Mouse (Mus musculus) forebrain, postnatal 0 days (tissue): ENCODE data around the gene Slc9a3r2. TPM values are rescaled to one million over a fixed set of nuclear protein-coding genes. Genes with fewer than 3 reads are reported as not detected.

Experiments used
- ATAC-seq: fragments of 200-750 bp; cut with Nextera tagmentation; 2 replicates; pipeline ENCODE4 v1.8.0; 2017; ENCODE audit warnings: mild to moderate bottlenecking, moderate library complexity
- DNase-seq: peaks from one replicate; pipeline ENCODE4 v3.0.0-alpha.2; 2015
- H3K27ac ChIP-seq: fragments of 300-500 bp; sonication (generic); 2 replicates; pipeline ENCODE4 v1.5.1; 2014; ENCODE audit warnings: low read depth, mild to moderate bottlenecking, antibody characterized with exemption, low read length, moderate library complexity, mixed read lengths
- H3K27me3 ChIP-seq: fragments of 300-500 bp; sonication (generic); 2 replicates; pipeline ENCODE4 v1.6.1; 2014; ENCODE audit warnings: mild to moderate bottlenecking, low read length, mixed read lengths; ENCODE audit not compliant: insufficient read depth
- H3K36me3 ChIP-seq: fragments of 300-500 bp; sonication (generic); 2 replicates; pipeline ENCODE4 v1.6.1; 2014; ENCODE audit warnings: mild to moderate bottlenecking, moderate library complexity; ENCODE audit not compliant: insufficient read depth
- H3K4me1 ChIP-seq: fragments of 300-500 bp; sonication (generic); 2 replicates; pipeline ENCODE4 v1.6.1; 2014; ENCODE audit warnings: antibody characterized with exemption; ENCODE audit not compliant: insufficient read depth
- H3K4me2 ChIP-seq: fragments of 300-500 bp; sonication (generic); 2 replicates; pipeline ENCODE4 v1.6.1; 2014; ENCODE audit warnings: low read depth, mild to moderate bottlenecking, moderate library complexity
- H3K4me3 ChIP-seq: fragments of 300-500 bp; sonication (generic); 2 replicates; pipeline ENCODE4 v1.5.1; 2014; ENCODE audit warnings: low read depth, low read length, mixed read lengths
- H3K9ac ChIP-seq: fragments of 300-500 bp; sonication (generic); 2 replicates; pipeline ENCODE4 v1.6.1; 2014; ENCODE audit warnings: mild to moderate bottlenecking
- H3K9me3 ChIP-seq: fragments of 300-500 bp; sonication (generic); 2 replicates; pipeline ENCODE4 v1.6.1; 2016; ENCODE audit warnings: low read length
- CTCF ChIP-seq: sonication (generic); IDR thresholded peaks from 2 replicates; pipeline ENCODE4 v1.5.1; 2016; ENCODE audit warnings: antibody characterized with exemption, control low read depth, low read depth
- WGBS: fragments of 180-500 bp; shearing (Covaris S2); extraction: QIAGEN DNeasy Blood & Tissue Kit; methylation state at CpG from one replicate; pipeline ENCODE4 v1.1.7; 2014; 5-methylcytosine and 5-hydroxymethylcytosine counted together
- polyA plus RNA-seq: library from polyadenylated mRNA; unstranded; fragments of >200 nt; fragmentation: Nextera tagmentation; extraction: Ambion mirVana; gene quantifications from 2 replicates; pipeline ENCODE4 v1.2.1, GENCODE M21; 2015
- total RNA-seq: library from RNA; depleted of rRNA; stranded (reverse); fragments of >200 nt; gene quantifications from 2 replicates; pipeline ENCODE4 v1.2.3, GENCODE M21; 2014

Gene Slc9a3r2
- total and polyA plus RNA-seq, 2 experiments from 2014 or later = 42.0 to 43.5 TPM

GRCm38 (mm10) chr17:24638214-24638613, 11.9 kb downstream of the Slc9a3r2 start:
- no peak for ATAC-seq
- WGBS = 88% methylated on average over 4 of the region's 4 CpGs

GRCm38 (mm10) chr17:24636781-24637481, 13.2 kb downstream of the Slc9a3r2 start:
- Histone ChIP-seq H3K4me3 (no peak overlapping the region), H3K36me3 (peaks cover 19% of the 10 kb centered on the region), H3K4me2 (no peak overlapping the region), H3K9ac (no peak overlapping the region), H3K27ac (no peak overlapping the region), H3K27me3 (no peaks in the 10 kb centered on the region), H3K9me3 (no peaks in the 10 kb centered on the region), H3K4me1 (peaks cover 5% of the 10 kb centered on the region; the same call in 1 of the 2 replicates)
- ATAC-seq = no peak
- no peak for DNase-seq
- WGBS = 71% methylated on average over 5 of the region's 5 CpGs
- TF ChIP-seq CTCF = no peak

More at GRCm38 (mm10) chr17:24638214-24638613, 11.9 kb downstream of the Slc9a3r2 start:
- H3K36me3 ChIP-seq = peaks cover 19% of the 10 kb centered on the region
- no peaks in the 10 kb centered on the region; the same call in 1 of the 2 replicates for H3K4me1 ChIP-seq
- DNase-seq = no peak
- no peaks in the 10 kb centered on the region for H3K9me3 ChIP-seq
- no peak overlapping the region for H3K9ac ChIP-seq
- TF ChIP-seq CTCF = no peak
- H3K27me3 ChIP-seq = no peaks in the 10 kb centered on the region
- H3K4me3 ChIP-seq = no peak overlapping the region
- no peak overlapping the region for H3K27ac ChIP-seq
- no peak overlapping the region for H3K4me2 ChIP-seq

- DNase-seq (no peak), ATAC-seq (no peak)
- Histone ChIP-seq H3K27me3 (no peaks in the 10 kb centered on the region), H3K9ac (no peak overlapping the region), H3K4me3 (no peak overlapping the region), H3K36me3 (peaks cover 23% of the 10 kb centered on the region), H3K4me2 (no peak overlapping the region), H3K4me1 (peaks cover 9% of the 10 kb centered on the region; the same call in 1 of the 2 replicates), H3K9me3 (no peaks in the 10 kb centered on the region), H3K27ac (no peak overlapping the region)
- no peak for TF ChIP-seq CTCF
- WGBS = 95% methylated on average over 5 of the region's 5 CpGs
These were observed 14.4 kb downstream of the Slc9a3r2 start for GRCm38 (mm10) chr17:24635694-24636093.

- no peak overlapping the region for H3K4me2 ChIP-seq
- no peak overlapping the region for H3K4me3 ChIP-seq
- H3K36me3 ChIP-seq = peaks cover 26% of the 10 kb centered on the region
- H3K9me3 ChIP-seq = no peaks in the 10 kb centered on the region
- WGBS = 90% methylated on average over 4 of the region's 4 CpGs
- H3K9ac ChIP-seq = no peak overlapping the region
- no peak for ATAC-seq
- no peak overlapping the region for H3K27ac ChIP-seq
- no peak for TF ChIP-seq CTCF
- no peak for DNase-seq
- H3K4me1 ChIP-seq = peaks cover 9% of the 10 kb centered on the region; the same call in 1 of the 2 replicates
- H3K27me3 ChIP-seq = no peaks in the 10 kb centered on the region
These were observed 15.1 kb downstream of the Slc9a3r2 start for GRCm38 (mm10) chr17:24635024-24635423.

- Histone ChIP-seq H3K27me3 (no peaks in the 10 kb centered on the region), H3K4me1 (peaks cover 9% of the 10 kb centered on the region; the same call in 1 of the 2 replicates), H3K36me3 (peaks cover 31% of the 10 kb centered on the region), H3K4me2 (no peak overlapping the region), H3K9ac (no peak overlapping the region), H3K4me3 (no peak overlapping the region), H3K27ac (no peak overlapping the region), H3K9me3 (no peaks in the 10 kb centered on the region)
- TF ChIP-seq CTCF = no peak
- 95% methylated on average over 11 of the region's 11 CpGs for WGBS
- no peak for ATAC-seq
- DNase-seq = no peak
These were observed 16.3 kb downstream of the Slc9a3r2 start for GRCm38 (mm10) chr17:24633831-24634230.

- Histone ChIP-seq H3K27ac (peak overlapping the region; percentile 71), H3K9me3 (no peaks in the 10 kb centered on the region), H3K4me2 (peak overlapping the region; percentile 86), H3K9ac (peak overlapping the region; percentile 62), H3K27me3 (no peaks in the 10 kb centered on the region), H3K36me3 (peaks cover 31% of the 10 kb centered on the region), H3K4me1 (peaks cover 9% of the 10 kb centered on the region; the same call in 1 of the 2 replicates), H3K4me3 (peak overlapping the region; percentile 65)
- peak; percentile 14 for ATAC-seq
- peak; percentile 21 for DNase-seq
- TF ChIP-seq CTCF = no peak
- 8% methylated on average over 22 of the region's 22 CpGs for WGBS
These were observed 17.2 kb downstream of the Slc9a3r2 start for GRCm38 (mm10) chr17:24632813-24633449.
